Mouse (Mus musculus) stomach, embryonic 16.5 days (tissue): ENCODE measurements around the gene Azin2. TPM values are rescaled to one million over a fixed set of nuclear protein-coding genes. Genes with fewer than 3 reads are reported as not detected.

ENCODE experiments used
- ATAC-seq: fragments of 200-750 bp; cut with Nextera tagmentation; 2 replicates; pipeline ENCODE4 v1.8.0; 2017; ENCODE audit warnings: moderate number of reproducible peaks, moderate TSS enrichment; ENCODE audit not compliant: insufficient read depth, low FRiP score
- H3K27ac ChIP-seq: fragments of 300-500 bp; sonication (generic); 2 replicates; pipeline ENCODE4 v1.5.1; 2014; ENCODE audit warnings: low read length
- H3K27me3 ChIP-seq: fragments of 300-500 bp; sonication (generic); 2 replicates; pipeline ENCODE4 v1.6.1; 2014; ENCODE audit warnings: low read length, control low read depth, mixed read lengths; ENCODE audit not compliant: control insufficient read depth, insufficient read depth
- H3K36me3 ChIP-seq: fragments of 300-500 bp; sonication (generic); 2 replicates; pipeline ENCODE4 v1.6.1; 2014; ENCODE audit warnings: low read length; ENCODE audit not compliant: control insufficient read depth, insufficient read depth
- H3K4me1 ChIP-seq: fragments of 300-500 bp; sonication (generic); 2 replicates; pipeline ENCODE4 v1.6.1; 2014; ENCODE audit warnings: low read length, control low read depth, mixed read lengths; ENCODE audit not compliant: control insufficient read depth, insufficient read depth
- H3K4me2 ChIP-seq: fragments of 300-500 bp; sonication (generic); 2 replicates; pipeline ENCODE4 v1.6.1; 2014; ENCODE audit warnings: low read depth, low read length, mixed read lengths
- H3K4me3 ChIP-seq: fragments of 300-500 bp; sonication (generic); replicated peaks from 2 replicates; pipeline ENCODE4 v1.5.1; 2014; ENCODE audit warnings: mild to moderate bottlenecking, low read length
- H3K9ac ChIP-seq: fragments of 300-500 bp; sonication (generic); 2 replicates; pipeline ENCODE4 v1.6.1; 2014; ENCODE audit warnings: low read length
- H3K9me3 ChIP-seq: fragments of 300-500 bp; sonication (generic); replicated peaks from 2 replicates; pipeline ENCODE4 v1.6.1; 2016; ENCODE audit warnings: low read length, control low read depth; ENCODE audit not compliant: control insufficient read depth
- WGBS: fragments of 180-500 bp; shearing (Covaris S2); extraction: QIAGEN DNeasy Blood & Tissue Kit; methylation state at CpG from one replicate; pipeline ENCODE4 v1.1.7; 2014; 5-methylcytosine and 5-hydroxymethylcytosine counted together
- polyA plus RNA-seq: library from polyadenylated mRNA; unstranded; fragments of >200 nt; fragmentation: Nextera tagmentation; extraction: Ambion mirVana; gene quantifications from 2 replicates; pipeline ENCODE4 v1.2.1, GENCODE M21; 2015

Gene Azin2
- polyA plus RNA-seq, 1 experiment from 2014 or later: 14.3 TPM

- Histone ChIP-seq H3K9ac (peak within 1 kb of the TSS; percentile 64), H3K4me3 (peak within 1 kb of the TSS; percentile 59), H3K27ac (peak within 1 kb of the TSS; percentile 2; the same call in 1 of the 2 replicates), H3K36me3 (0 out of 2 replicates have a peak, but pooled peaks cover 3% of the 10 kb centered on the region), H3K27me3 (peaks cover 4% of the 10 kb centered on the region; the same call in 1 of the 2 replicates), H3K4me1 (peaks cover 22% of the 10 kb centered on the region), H3K4me2 (peak within 1 kb of the TSS; percentile 99), H3K9me3 (peaks cover 5% of the 10 kb centered on the region; the same call in 1 of the 2 replicates)
- WGBS: 0% methylated on average over 36 of the region's 37 CpGs
- ATAC-seq: peak; percentile 88
These were observed 78.9 kb downstream of the Azin2 start, which contains the start of gene Trim62 for GRCm38 (mm10) chr4:128883379-128883781. Gene Trim62 (plus strand): TSS chr4:128883580.

Other genes starting within 250 kb of the Azin2 start
- 0.10 TPM in 2 replicates for gene A3galt2, start 207.1 kb downstream of the Azin2 start, polyA plus RNA-seq
- gene Zfp362, start 156.4 kb downstream of the Azin2 start, polyA plus RNA-seq: 24.6 and 26.0 TPM in 2 replicates
- gene Trim62, start 78.9 kb downstream of the Azin2 start, polyA plus RNA-seq: 2.0 and 2.8 TPM in 2 replicates
- 199 and 207 TPM in 2 replicates for gene Ak2, start 29.5 kb upstream of the Azin2 start, polyA plus RNA-seq
- 7.1 and 7.2 TPM in 2 replicates for gene Rnf19b, start 95.8 kb upstream of the Azin2 start, polyA plus RNA-seq
- 44.2 and 53.2 TPM in 2 replicates for gene Tmem54, start 143.1 kb upstream of the Azin2 start, polyA plus RNA-seq
- gene Hpca, start 159.6 kb upstream of the Azin2 start, polyA plus RNA-seq: 1.8 and 2.0 TPM in 2 replicates
- gene Fndc5, start 174.6 kb upstream of the Azin2 start, polyA plus RNA-seq: 1.3 and 2.6 TPM in 2 replicates
- 13.0 and 13.1 TPM in 2 replicates for gene S100pbp, start 227.3 kb upstream of the Azin2 start, polyA plus RNA-seq
- 72.9 and 80.0 TPM in 2 replicates for gene Yars, start 227.3 kb upstream of the Azin2 start, polyA plus RNA-seq